Mouse (Mus musculus): ENCODE measurements around the gene Hspb1.

DNA sequence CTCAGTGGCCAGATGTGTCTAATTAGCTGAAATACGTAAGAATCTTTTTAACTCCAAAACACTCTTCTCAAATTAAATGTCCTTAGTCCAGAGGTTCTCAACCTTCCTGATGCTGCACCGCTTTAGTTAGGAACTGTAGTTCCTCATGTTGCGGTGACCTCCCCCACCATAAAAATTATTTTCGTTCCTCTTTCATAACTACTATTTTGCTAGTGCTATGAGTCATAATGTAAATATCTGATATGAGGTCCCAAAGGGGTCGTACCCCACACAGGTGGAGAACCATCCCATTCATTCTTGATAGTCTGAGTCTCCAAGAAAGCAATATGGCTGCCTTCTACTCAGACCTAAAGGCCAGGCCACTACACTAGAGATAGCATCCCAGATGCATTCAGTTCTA is 17.2 kb upstream of the Hspb1 start:
- no peak for TF ChIP-seq CTCF (IDR thresholded peaks at IDR 0.05; ENCODE audit: borderline replicate concordance, extremely low read depth, insufficient read depth, insufficient read length)
- no peak for TF ChIP-seq POLR2A (IDR thresholded peaks at IDR 0.05; ENCODE audit: borderline replicate concordance, extremely low read depth, insufficient read depth, insufficient read length, poor library complexity, severe bottlenecking)

All from brain, embryonic 14.5 days (tissue).